Mouse (Mus musculus) midbrain, embryonic 15.5 days (tissue): ENCODE data around the gene Prss37. TPM values are rescaled to one million over a fixed set of nuclear protein-coding genes. Genes with fewer than 3 reads are reported as not detected.

ENCODE experiments used
- polyA plus RNA-seq: library from polyadenylated mRNA; unstranded; fragments of >200 nt; fragmentation: Nextera tagmentation; extraction: Ambion mirVana; gene quantifications from 2 replicates; pipeline ENCODE4 v1.2.1, GENCODE M21; 2015

Gene Prss37
- polyA plus RNA-seq, 1 experiment from 2014 or later, result not detected

Other genes starting within 250 kb of the Prss37 start
- gene Agk, start 194.3 kb downstream of the Prss37 start, polyA plus RNA-seq, result 59.2 and 60.2 TPM in 2 replicates
- 12.5 and 13.4 TPM in 2 replicates for gene E330009J07Rik, start 83.4 kb downstream of the Prss37 start, polyA plus RNA-seq
- 0.20 and 0.21 TPM in 2 replicates for gene Wee2, start 80.4 kb downstream of the Prss37 start, polyA plus RNA-seq
- gene Ssbp1, start 48.2 kb downstream of the Prss37 start, polyA plus RNA-seq, result 103 and 104 TPM in 2 replicates
- not detected in 2 replicates for gene Tas2r137, start 28.3 kb downstream of the Prss37 start, polyA plus RNA-seq
- not detected in 2 replicates for gene Tas2r108, start 26.0 kb downstream of the Prss37 start, polyA plus RNA-seq
- 0.06 and 0.18 TPM in 2 replicates for gene Olfr461, start 35.5 kb upstream of the Prss37 start, polyA plus RNA-seq
- not detected in 2 replicates for gene Olfr460, start 50.0 kb upstream of the Prss37 start, polyA plus RNA-seq
- 0.40 and 0.71 TPM in 2 replicates for gene Clec5a, start 66.3 kb upstream of the Prss37 start, polyA plus RNA-seq
- gene Tas2r138, start 93.8 kb upstream of the Prss37 start, polyA plus RNA-seq, result not detected in 2 replicates
- 0.08 and 0.18 TPM in 2 replicates for gene Mgam, start 109.3 kb upstream of the Prss37 start, polyA plus RNA-seq